ENCODE assay signal across 9 mouse cellular contexts in the genomic region with DNA sequence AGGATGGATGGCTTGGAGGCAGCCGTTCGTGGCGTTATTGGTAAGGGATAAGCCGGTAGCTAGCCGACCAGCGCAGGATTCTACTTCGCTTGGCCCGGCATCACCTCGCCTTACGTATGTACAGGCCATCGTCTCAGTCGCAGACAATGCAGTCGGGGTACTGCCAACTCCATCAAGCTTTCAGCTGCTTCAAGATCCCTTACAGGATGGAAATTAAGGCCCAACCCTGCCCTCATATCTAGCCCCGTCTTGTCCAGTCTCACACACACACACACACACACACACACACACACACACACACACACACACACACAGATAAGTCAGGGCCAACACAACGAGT. TPM values are rescaled to one million over a fixed set of nuclear protein-coding genes. Genes with fewer than 3 reads are reported as not detected.
DNase-seq lines count a peak whose midpoint lies in the region; ATAC-seq and TF ChIP-seq lines count a peak whose summit lies in the region.
"Had no signal": no experiment of that assay in that cellular context is flagged by ENCODE, and none has a peak within 500 bp of the region (broad histone marks: within the 10 kb centered on the region; RNA-seq: fewer than 3 reads in every experiment).

No protein-coding gene starts in this region.

- ATAC-seq in kidney, postnatal 0 days (replicated peaks; ENCODE audit: low FRiP score, low read depth): no peak
- no peak; the same call in 1 of the 2 replicates for ATAC-seq in hindbrain, embryonic 16.5 days
- ATAC-seq in midbrain, embryonic 16.5 days: no peak

- H3K27ac ChIP-seq in kidney, postnatal 0 days: peak overlapping the region; percentile 81
- H3K27ac ChIP-seq in embryonic facial prominence, embryonic 10.5 days (replicated peaks): peak overlapping the region; percentile 84
- H3K27ac ChIP-seq in hindbrain, embryonic 16.5 days (ENCODE audit: low read depth, low read length): peak overlapping the region; percentile 84
- H3K27ac ChIP-seq in midbrain, embryonic 16.5 days (ENCODE audit: low read length): peak overlapping the region; percentile 80

- H3K4me2 ChIP-seq in kidney, postnatal 0 days (ENCODE audit: low read length): peak overlapping the region; percentile 66
- peak overlapping the region; percentile 60 for H3K4me2 ChIP-seq in hindbrain, embryonic 16.5 days (ENCODE audit: low read length)
- peak overlapping the region; percentile 59 for H3K4me2 ChIP-seq in midbrain, embryonic 16.5 days (ENCODE audit: low read length)

- no peaks in the 10 kb centered on the region for H3K36me3 ChIP-seq in kidney, postnatal 0 days (ENCODE audit: insufficient read depth, low read length)
- H3K36me3 ChIP-seq in embryonic facial prominence, embryonic 10.5 days (replicated peaks): no peaks in the 10 kb centered on the region
- no peaks in the 10 kb centered on the region for H3K36me3 ChIP-seq in hindbrain, embryonic 16.5 days (ENCODE audit: control insufficient read depth, insufficient read depth, low read length)
- no peaks in the 10 kb centered on the region for H3K36me3 ChIP-seq in midbrain, embryonic 16.5 days (ENCODE audit: control insufficient read depth, insufficient read depth, low read length)

- H3K4me3 ChIP-seq in kidney, postnatal 0 days (replicated peaks; ENCODE audit: low read depth, low read length): peak overlapping the region; percentile 50
- peak overlapping the region; percentile 59 for H3K4me3 ChIP-seq in embryonic facial prominence, embryonic 10.5 days
- H3K4me3 ChIP-seq in hindbrain, embryonic 16.5 days (ENCODE audit: low read length): peak overlapping the region; percentile 53
- peak overlapping the region; percentile 63 for H3K4me3 ChIP-seq in midbrain, embryonic 16.5 days (ENCODE audit: low read depth, low read length)

- no peak for DNase-seq in kidney, postnatal 0 days (ENCODE audit: low spot score)
- DNase-seq in kidney, adult 11 months: no peak
- DNase-seq in embryonic facial prominence, embryonic 10.5 days (ENCODE audit: low spot score): no peak
- no peak for DNase-seq in cerebellum, postnatal 14 days
- no peak for DNase-seq in left cerebral cortex, postnatal 10 days (ENCODE audit: extremely low spot score in 1 of 2, low spot score in 2 of 2)
- no peak for DNase-seq in cerebellum, postnatal 36 days

- H3K27me3 ChIP-seq in kidney, postnatal 0 days (ENCODE audit: insufficient read depth, low read length): no peaks in the 10 kb centered on the region
- H3K27me3 ChIP-seq in embryonic facial prominence, embryonic 10.5 days (replicated peaks; ENCODE audit: low read depth, poor library complexity, severe bottlenecking): peaks cover 2% of the 10 kb centered on the region
- no peaks in the 10 kb centered on the region for H3K27me3 ChIP-seq in hindbrain, embryonic 16.5 days (replicated peaks; ENCODE audit: control insufficient read depth, insufficient read depth, low read length)
- no peaks in the 10 kb centered on the region for H3K27me3 ChIP-seq in midbrain, embryonic 16.5 days (ENCODE audit: control insufficient read depth, insufficient read depth, low read depth, low read length)

- H3K4me1 ChIP-seq in kidney, postnatal 0 days (replicated peaks; ENCODE audit: insufficient read depth, low read length): no peaks in the 10 kb centered on the region
- H3K4me1 ChIP-seq in embryonic facial prominence, embryonic 10.5 days: peaks cover 12% of the 10 kb centered on the region
- H3K4me1 ChIP-seq in hindbrain, embryonic 16.5 days (ENCODE audit: control insufficient read depth, insufficient read depth, low read depth, low read length): no peaks in the 10 kb centered on the region
- no peaks in the 10 kb centered on the region for H3K4me1 ChIP-seq in midbrain, embryonic 16.5 days (ENCODE audit: control insufficient read depth, insufficient read depth, low read length)

- H3K9ac ChIP-seq in kidney, postnatal 0 days (ENCODE audit: low read depth, low read length): peak overlapping the region; percentile 60
- H3K9ac ChIP-seq in hindbrain, embryonic 16.5 days (ENCODE audit: low read depth, low read length): peak overlapping the region; percentile 66
- peak overlapping the region; percentile 73 for H3K9ac ChIP-seq in midbrain, embryonic 16.5 days (ENCODE audit: low read depth, low read length)

- intact Hi-C loops in left cerebral cortex, postnatal 10 days (cut with DNase I): no loop called here

- no peak for TF ChIP-seq CTCF in kidney, postnatal 0 days (IDR thresholded peaks at IDR 0.05; ENCODE audit: low read depth)

- under 1% methylated on average over 15 of the region's 15 CpGs for WGBS in kidney, postnatal 0 days
- WGBS in embryonic facial prominence, embryonic 10.5 days: 4% methylated on average over 15 of the region's 15 CpGs
- 5% methylated on average over 15 of the region's 15 CpGs for WGBS in hindbrain, embryonic 16.5 days
- WGBS in midbrain, embryonic 16.5 days: 2% methylated on average over 15 of the region's 15 CpGs

- H3K9me3 ChIP-seq in kidney, postnatal 0 days (replicated peaks; ENCODE audit: low read length): no peaks in the 10 kb centered on the region
- H3K9me3 ChIP-seq in embryonic facial prominence, embryonic 10.5 days: no peaks in the 10 kb centered on the region
- H3K9me3 ChIP-seq in hindbrain, embryonic 16.5 days (ENCODE audit: control insufficient read depth, low read length): no peaks in the 10 kb centered on the region
- no peaks in the 10 kb centered on the region for H3K9me3 ChIP-seq in midbrain, embryonic 16.5 days (replicated peaks; ENCODE audit: control insufficient read depth, low read length, poor library complexity, severe bottlenecking)

RNA-seq across cellular contexts. Expression of gene Ptdss2, which starts 1.3 kb away (rescaled TPM):
- 75.3 and 85.1 TPM in 2 replicates for polyA plus RNA-seq in kidney, postnatal 0 days (2015; fragmentation: Nextera tagmentation; extraction: Ambion mirVana)
- polyA plus RNA-seq in embryonic facial prominence, embryonic 10.5 days (2016; fragmentation: Nextera tagmentation; extraction: Ambion mirVana): 77.8 and 83.8 TPM in 2 replicates
- polyA plus RNA-seq in hindbrain, embryonic 16.5 days (2015; fragmentation: Nextera tagmentation; extraction: Ambion mirVana): 82.8 and 95.8 TPM in 2 replicates
- polyA plus RNA-seq in midbrain, embryonic 16.5 days (2015; fragmentation: Nextera tagmentation; extraction: Ambion mirVana): 81.6 and 82.6 TPM in 2 replicates
- total RNA-seq in left cerebral cortex, postnatal 10 days (2021): 10 to 100 TPM; 48.4 to 54.0 TPM

RNA-seq across cellular contexts. Expression of gene Ano9, which starts 5.9 kb away (rescaled TPM):
- 6.9 and 8.1 TPM in 2 replicates for polyA plus RNA-seq in kidney, postnatal 0 days (2015; fragmentation: Nextera tagmentation; extraction: Ambion mirVana)
- polyA plus RNA-seq in embryonic facial prominence, embryonic 10.5 days (2016; fragmentation: Nextera tagmentation; extraction: Ambion mirVana): 1.8 and 2.5 TPM in 2 replicates
- polyA plus RNA-seq in hindbrain, embryonic 16.5 days (2015; fragmentation: Nextera tagmentation; extraction: Ambion mirVana): 0.49 and 0.80 TPM in 2 replicates
- 0.28 and 0.42 TPM in 2 replicates for polyA plus RNA-seq in midbrain, embryonic 16.5 days (2015; fragmentation: Nextera tagmentation; extraction: Ambion mirVana)
- not detected for total RNA-seq in left cerebral cortex, postnatal 10 days (2021)
- total RNA-seq: gastrocnemius, postnatal 14 days had no signal

RNA-seq across cellular contexts. Expression of gene Sigirr, which starts 23.1 kb away (rescaled TPM):
- 54.1 and 59.6 TPM in 2 replicates for polyA plus RNA-seq in kidney, postnatal 0 days (2015; fragmentation: Nextera tagmentation; extraction: Ambion mirVana)
- 2.2 and 2.3 TPM in 2 replicates for polyA plus RNA-seq in embryonic facial prominence, embryonic 10.5 days (2016; fragmentation: Nextera tagmentation; extraction: Ambion mirVana)
- polyA plus RNA-seq in hindbrain, embryonic 16.5 days (2015; fragmentation: Nextera tagmentation; extraction: Ambion mirVana): 3.2 and 3.3 TPM in 2 replicates
- 1.7 and 2.0 TPM in 2 replicates for polyA plus RNA-seq in midbrain, embryonic 16.5 days (2015; fragmentation: Nextera tagmentation; extraction: Ambion mirVana)
- total RNA-seq in left cerebral cortex, postnatal 10 days (2021): 1 to 10 TPM; 2.3 to 2.8 TPM

RNA-seq across cellular contexts. Expression of gene Pkp3, which starts 45.5 kb away (rescaled TPM):
- 11.1 and 13.4 TPM in 2 replicates for polyA plus RNA-seq in kidney, postnatal 0 days (2015; fragmentation: Nextera tagmentation; extraction: Ambion mirVana)
- 9.4 and 9.6 TPM in 2 replicates for polyA plus RNA-seq in embryonic facial prominence, embryonic 10.5 days (2016; fragmentation: Nextera tagmentation; extraction: Ambion mirVana)
- polyA plus RNA-seq in hindbrain, embryonic 16.5 days (2015; fragmentation: Nextera tagmentation; extraction: Ambion mirVana): 0.31 and 0.32 TPM in 2 replicates
- polyA plus RNA-seq in midbrain, embryonic 16.5 days (2015; fragmentation: Nextera tagmentation; extraction: Ambion mirVana): 0.06 TPM in 1 of 2 replicates, not detected in the other
- total RNA-seq in left cerebral cortex, postnatal 10 days (2021): not detected
- total RNA-seq: gastrocnemius, postnatal 14 days had no signal

RNA-seq across cellular contexts. Expression of gene Rnh1, which starts 49.2 kb away (rescaled TPM):
- polyA plus RNA-seq in kidney, postnatal 0 days (2015; fragmentation: Nextera tagmentation; extraction: Ambion mirVana): 136 and 147 TPM in 2 replicates
- 77.9 and 79.7 TPM in 2 replicates for polyA plus RNA-seq in embryonic facial prominence, embryonic 10.5 days (2016; fragmentation: Nextera tagmentation; extraction: Ambion mirVana)
- 53.6 and 54.1 TPM in 2 replicates for polyA plus RNA-seq in hindbrain, embryonic 16.5 days (2015; fragmentation: Nextera tagmentation; extraction: Ambion mirVana)
- 35.3 and 37.8 TPM in 2 replicates for polyA plus RNA-seq in midbrain, embryonic 16.5 days (2015; fragmentation: Nextera tagmentation; extraction: Ambion mirVana)
- 10 to 100 TPM; 20.8 TPM for total RNA-seq in left cerebral cortex, postnatal 10 days (2021)

Comparison
In these comparisons a context has a peak if more than half of its experiments do, and no peak if none do; other contexts are left out.
1. RNA of gene Sigirr, which starts 23.1 kb away (polyA plus RNA-seq): 54.1 to 59.6 TPM in kidney, postnatal 0 days; 3.2 to 3.3 TPM in hindbrain, embryonic 16.5 days, 2.2 to 2.3 TPM in embryonic facial prominence, embryonic 10.5 days and 1.7 to 2.0 TPM in midbrain, embryonic 16.5 days; every median in the first group is over 10 times any median in the second.
2. Peak in every context shown above with its lines, with median percentiles within 50 percentile points of each other: H3K27ac ChIP-seq, H3K4me2 ChIP-seq, H3K4me3 ChIP-seq and H3K9ac ChIP-seq.